Mouse (Mus musculus): Measurements from ENCODE around the gene Dhcr24. TPM values are rescaled to one million over a fixed set of nuclear protein-coding genes. Genes with fewer than 3 reads are reported as not detected.

The Dhcr24 gene
- total RNA-seq, 1 experiment from 2014 or later, result 3.6 TPM

DNA sequence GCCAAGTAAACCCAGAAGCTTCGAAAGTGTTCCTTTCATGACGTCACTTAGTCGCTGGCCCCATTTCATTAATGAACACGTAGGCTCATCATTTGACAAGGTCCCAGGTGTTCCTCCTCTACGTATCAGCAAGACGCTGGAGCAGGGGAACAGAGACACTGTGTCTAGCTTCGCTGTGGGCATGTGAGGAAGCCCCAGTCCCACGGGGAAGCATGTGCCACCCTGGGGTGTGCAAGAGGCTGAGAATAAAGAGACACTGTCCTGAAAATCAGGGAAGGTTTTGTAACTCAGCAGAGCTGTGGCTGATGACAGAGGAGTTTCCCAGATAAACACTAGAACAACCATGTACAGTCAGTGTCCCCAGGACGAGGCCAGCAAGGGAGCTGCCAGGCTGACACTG, 36.2 kb downstream of the Dhcr24 start:
- ATAC-seq (ENCODE audit: extremely low read depth, insufficient number of reproducible peaks, low FRiP score, poor library complexity, severe bottlenecking), result no peak

DNA sequence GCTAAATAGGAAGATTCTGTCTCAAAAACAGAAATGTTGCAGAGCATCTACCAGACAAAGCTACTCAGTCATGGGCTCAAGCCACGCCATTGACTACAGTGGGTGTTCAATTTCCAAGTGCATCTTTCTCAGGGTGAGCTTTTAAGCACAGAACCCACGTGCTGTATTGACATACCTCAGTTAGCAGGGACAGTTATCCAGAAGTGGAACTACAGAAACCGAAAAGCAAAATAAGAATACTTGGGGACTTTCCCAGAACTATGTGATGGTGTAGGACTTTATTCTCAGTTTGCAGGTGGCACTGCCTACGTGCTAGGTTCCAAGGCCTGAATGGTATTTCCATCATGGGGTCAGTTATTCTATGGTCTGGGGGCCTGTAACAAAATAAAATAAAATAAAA, 36.9 kb downstream of the Dhcr24 start:
- ATAC-seq (ENCODE audit: extremely low read depth, insufficient number of reproducible peaks, low FRiP score, poor library complexity, severe bottlenecking), result no peak

DNA sequence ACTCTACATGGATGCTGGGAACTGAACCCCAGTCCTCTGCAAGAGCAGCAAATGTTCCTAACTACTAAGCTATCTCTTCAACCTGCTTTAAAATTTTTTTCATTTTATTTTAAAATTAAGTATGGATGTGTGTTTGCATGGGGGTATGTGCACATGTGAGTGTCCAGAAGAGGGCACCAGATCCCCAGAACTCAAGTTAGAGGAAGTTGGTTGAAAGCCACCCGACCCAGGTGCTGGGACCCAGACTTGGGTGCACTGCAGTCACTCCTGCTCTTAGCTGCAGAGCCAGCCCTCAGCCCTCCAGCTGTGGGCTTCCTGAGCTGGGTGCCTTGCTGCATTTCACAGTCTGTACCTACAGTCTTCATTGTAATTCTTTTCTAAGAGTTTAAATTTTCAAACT, 38.6 kb downstream of the Dhcr24 start:
- no peak for ATAC-seq (ENCODE audit: extremely low read depth, insufficient number of reproducible peaks, low FRiP score, poor library complexity, severe bottlenecking)

DNA sequence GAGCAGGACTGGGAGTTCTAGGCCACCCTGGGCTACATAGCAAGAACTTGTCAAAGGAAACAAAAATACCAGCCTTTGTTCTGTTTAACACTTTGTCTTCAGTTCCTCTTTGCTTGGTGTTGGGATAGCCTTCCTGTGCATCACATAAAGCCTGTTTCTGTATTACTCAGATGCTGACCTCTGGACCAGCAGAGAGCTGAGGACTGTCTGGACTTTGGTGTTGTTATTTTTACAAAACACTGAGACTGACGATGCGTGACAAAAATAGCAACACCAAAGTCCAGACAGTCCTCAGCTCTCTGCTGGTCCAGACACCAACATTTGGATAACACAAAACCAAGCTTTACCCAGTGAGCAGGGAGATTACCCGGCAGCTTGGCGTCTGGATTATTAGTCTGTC, 39.9 kb downstream of the Dhcr24 start:
- no peak for ATAC-seq (ENCODE audit: extremely low read depth, insufficient number of reproducible peaks, low FRiP score, poor library complexity, severe bottlenecking)

DNA sequence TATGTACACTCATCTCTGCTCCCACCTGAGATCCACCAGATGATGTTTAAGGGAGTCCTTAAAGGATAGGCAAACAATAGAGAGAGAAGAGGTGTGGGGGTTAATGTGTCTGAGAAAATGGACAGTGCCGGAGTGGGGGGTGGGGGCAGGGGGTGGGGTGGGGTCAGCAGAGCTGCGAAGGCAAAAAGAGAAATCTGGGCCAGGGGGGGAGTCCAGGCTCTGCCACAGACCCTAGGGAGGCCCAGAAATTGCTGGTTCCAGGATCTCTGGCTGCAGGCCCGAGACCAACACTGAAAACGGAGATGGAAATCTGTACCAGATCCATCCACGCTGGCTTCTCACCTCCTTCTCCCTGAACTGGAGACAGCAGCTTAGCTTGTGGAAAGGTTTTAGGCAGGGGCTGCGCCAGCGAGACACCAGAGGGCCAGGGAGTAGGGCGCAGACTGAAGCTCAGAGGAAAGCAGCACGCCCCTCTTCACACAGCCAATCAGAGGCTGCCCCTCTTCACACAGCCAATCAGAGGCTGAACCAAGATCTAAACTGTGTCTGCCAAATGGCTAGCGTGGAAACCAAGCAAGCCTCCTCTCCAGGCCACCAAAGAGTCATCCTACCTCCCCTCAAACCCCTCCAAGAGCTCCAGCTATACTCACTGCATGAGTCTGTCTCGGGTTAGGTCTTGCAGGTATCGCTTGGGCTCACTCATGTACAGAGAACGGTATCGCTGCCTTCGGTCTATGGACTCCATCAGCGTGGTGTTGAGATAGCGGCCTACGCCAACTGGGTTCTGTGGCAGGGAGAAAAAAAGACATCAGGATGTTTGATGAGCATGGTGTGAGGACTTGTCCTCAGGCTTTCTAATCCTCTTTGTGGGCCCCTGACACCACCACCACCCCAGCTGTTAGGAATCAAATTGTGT, 46.1 kb downstream of the Dhcr24 start:
- ATAC-seq (ENCODE audit: extremely low read depth, insufficient number of reproducible peaks, low FRiP score, poor library complexity, severe bottlenecking), result no peak

DNA sequence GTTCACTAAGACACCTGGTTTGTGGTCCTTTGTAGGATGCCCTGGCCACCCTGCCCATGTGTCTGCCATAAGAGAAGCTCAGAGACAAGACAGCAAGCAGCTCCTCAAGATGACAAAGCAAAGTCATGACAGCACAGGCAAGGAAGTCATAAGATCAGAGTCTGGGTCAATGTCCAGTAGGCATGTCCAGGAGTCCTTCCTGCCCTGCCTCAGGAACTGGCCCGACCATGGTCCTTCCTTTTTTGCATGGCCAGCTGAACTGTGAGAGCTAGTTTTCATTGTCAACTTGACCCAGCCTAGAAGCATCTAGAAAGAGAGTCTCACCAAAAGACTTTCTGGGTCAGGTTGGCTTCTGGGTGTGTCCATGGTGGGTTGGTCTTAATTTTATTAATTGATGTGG, 47.1 kb downstream of the Dhcr24 start:
- ATAC-seq (ENCODE audit: extremely low read depth, insufficient number of reproducible peaks, low FRiP score, poor library complexity, severe bottlenecking), result no peak

DNA sequence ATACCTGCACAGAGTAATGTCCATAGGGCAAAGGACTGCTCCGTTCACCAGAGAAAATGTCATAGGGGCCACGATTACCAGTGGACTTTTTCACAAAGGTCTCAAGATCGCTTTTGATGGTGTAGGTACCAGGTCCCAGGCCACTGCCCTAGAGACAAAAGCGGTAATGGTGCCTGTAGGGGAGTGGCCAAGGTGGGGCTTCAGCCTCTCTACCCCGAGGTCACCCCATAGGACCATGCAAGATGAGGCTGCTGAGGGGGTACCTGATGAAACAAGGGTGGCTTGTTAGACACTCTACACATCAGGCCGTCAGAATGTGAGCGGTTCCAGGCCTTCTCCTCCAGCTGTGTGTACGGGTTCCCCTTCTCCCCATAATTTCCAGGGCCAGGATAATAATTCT, 52.3 kb downstream of the Dhcr24 start:
- ATAC-seq (ENCODE audit: extremely low read depth, insufficient number of reproducible peaks, low FRiP score, poor library complexity, severe bottlenecking), result no peak

DNA sequence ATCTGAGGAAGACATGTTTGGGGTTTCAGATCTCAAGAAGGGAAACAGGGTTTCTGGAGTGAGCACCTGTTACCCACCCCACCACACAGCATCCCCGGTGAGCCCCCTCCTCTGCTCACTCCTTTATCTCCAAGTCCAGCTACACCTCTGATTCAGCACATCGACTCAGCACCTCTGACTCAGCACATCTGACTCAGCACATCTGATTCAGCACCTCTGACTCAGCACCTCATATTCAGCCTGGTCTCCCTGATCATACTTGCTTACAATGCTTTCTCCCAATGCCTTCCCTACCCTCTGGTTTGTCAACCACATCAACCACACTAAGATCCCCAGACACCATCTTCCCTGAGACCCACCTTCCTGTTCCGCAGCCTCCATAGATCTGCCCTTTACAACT, 52.7 kb downstream of the Dhcr24 start:
- no peak for ATAC-seq (ENCODE audit: extremely low read depth, insufficient number of reproducible peaks, low FRiP score, poor library complexity, severe bottlenecking)

DNA sequence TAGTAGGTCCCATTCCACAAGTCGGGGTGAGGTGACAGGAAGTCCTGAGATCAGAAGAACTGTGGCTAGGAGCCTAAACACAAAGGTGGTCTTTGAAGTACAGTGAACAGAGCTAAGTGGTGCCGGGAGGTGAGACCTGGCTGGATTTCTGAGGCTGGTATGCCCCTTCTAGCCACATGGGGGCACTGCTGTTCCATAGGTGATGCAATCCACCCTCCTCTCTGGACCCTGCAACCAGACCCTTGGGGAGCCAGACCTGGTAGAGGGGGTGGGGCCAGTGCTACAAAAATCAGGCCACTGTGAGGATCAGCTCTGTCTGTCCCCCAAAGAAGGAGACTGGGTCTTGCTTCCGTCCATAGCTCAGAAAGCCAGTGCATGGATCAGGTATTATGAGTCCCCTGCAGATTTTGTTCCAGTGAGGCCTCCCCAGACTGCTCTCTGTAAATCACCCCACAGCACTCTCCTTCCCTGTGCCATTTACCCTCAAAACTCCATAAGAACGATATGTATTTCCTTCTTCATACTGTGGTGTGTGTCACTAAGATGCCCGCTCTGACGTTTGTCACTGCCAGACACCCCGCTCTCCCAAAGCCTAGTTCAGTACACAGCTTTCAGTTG, 53.5 kb downstream of the Dhcr24 start:
- ATAC-seq (ENCODE audit: extremely low read depth, insufficient number of reproducible peaks, low FRiP score, poor library complexity, severe bottlenecking), result peak; percentile 45; the same call in 1 of the 2 replicates

DNA sequence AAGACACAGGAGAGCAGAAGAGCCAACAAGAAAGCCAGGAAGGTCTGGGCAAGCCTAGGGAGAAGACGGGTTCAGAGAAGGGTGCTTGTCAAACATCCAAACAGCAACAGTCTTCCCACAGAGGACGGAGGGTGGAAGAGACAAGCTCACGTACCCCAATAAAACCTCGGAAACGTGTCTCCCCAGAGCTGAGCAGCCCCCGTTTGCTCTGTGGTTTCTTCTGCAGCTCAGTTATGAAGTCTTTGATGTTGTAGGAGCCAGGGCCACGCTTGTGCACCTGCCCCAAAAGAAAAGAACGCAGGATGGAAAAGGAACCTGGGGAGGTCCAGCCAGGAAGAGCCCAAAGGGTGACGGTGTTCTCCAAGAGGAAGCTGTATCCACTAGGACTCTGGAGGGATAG, 54.0 kb downstream of the Dhcr24 start:
- ATAC-seq (ENCODE audit: extremely low read depth, insufficient number of reproducible peaks, low FRiP score, poor library complexity, severe bottlenecking), result no peak

DNA sequence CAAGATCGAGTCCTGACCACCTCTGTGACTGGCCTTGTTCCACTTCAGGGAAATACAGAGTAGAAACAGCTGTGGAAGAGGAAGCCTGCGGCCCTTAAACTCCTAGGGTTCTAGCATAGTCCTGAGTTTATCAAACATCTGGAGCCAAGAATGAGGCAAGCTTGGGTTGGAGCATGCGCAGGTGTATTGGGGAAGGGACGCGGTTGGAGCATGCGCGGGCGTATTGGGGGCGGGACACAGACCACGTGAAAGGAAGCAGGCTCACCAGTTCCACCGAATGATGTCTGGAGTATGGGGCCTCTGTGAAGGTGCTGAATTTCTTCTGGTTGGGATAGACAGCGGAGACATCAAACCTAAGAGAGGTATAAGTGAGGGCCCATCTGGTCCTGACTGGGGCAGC, 54.8 kb downstream of the Dhcr24 start:
- no peak for ATAC-seq (ENCODE audit: extremely low read depth, insufficient number of reproducible peaks, low FRiP score, poor library complexity, severe bottlenecking)

DNA sequence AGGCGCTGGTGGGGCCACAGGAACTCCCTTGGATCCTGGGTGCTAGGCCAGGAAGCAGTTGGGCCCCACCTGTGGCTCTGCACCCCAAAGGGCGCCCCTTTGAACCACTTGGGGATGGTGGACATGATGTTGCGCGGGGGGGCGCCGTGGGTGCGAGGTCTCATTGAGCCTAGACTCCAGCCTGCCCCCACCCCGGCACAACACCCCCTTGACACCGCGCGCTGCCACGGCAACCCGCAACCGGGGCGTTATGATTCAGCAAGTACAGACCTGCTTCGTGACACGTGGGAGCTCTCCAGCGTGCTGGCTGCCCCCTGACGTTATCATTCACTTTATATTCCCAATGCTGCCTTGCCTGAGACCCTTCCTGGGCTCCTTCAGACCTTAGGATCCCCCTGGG, 56.2 kb downstream of the Dhcr24 start, which contains the start of gene Lexm:
TSS of gene Lexm (minus strand) at position 186 of the 400 bp plus-strand sequence.
- ATAC-seq (ENCODE audit: extremely low read depth, insufficient number of reproducible peaks, low FRiP score, poor library complexity, severe bottlenecking), result no peak

DNA sequence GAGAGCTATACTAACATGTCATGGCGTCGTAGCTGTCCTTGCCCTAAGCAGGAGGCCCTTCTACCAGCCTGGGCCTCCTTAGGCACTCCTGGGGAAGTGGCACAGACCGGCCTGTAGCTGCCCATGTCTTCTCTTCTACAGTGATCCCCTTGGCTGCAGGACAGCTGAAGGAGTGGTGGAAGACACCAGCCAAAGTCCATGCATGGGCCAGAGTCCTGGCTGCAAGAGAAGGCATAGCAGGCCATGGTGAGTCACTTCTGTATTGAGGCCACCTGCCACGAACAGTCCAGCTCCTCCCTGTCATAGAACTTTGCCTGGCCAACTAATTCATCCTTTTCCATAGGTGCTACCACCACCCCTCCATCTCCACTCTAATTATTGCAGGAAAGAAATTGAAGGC, 58.1 kb downstream of the Dhcr24 start:
- ATAC-seq (ENCODE audit: extremely low read depth, insufficient number of reproducible peaks, low FRiP score, poor library complexity, severe bottlenecking), result no peak

DNA sequence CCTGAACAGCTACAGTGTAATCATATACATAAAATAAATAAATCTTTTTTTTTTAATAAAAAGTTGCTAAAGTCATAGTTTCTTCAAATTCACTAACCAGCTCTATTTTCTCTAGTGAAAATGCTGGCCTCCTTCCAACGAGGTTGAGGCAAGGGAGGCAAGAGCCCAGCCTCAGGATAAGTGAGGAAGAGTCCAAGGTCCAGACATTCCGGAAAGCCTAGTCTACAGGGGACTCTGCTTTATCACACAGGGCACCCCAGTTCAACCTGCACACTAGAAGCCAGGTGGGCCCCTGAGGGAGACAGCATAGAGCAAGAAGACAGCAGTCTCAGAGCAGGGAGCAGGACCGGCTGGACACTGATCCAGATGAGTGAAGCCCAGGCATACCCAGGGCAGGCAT, 60.6 kb downstream of the Dhcr24 start:
- no peak for ATAC-seq (ENCODE audit: extremely low read depth, insufficient number of reproducible peaks, low FRiP score, poor library complexity, severe bottlenecking)

DNA sequence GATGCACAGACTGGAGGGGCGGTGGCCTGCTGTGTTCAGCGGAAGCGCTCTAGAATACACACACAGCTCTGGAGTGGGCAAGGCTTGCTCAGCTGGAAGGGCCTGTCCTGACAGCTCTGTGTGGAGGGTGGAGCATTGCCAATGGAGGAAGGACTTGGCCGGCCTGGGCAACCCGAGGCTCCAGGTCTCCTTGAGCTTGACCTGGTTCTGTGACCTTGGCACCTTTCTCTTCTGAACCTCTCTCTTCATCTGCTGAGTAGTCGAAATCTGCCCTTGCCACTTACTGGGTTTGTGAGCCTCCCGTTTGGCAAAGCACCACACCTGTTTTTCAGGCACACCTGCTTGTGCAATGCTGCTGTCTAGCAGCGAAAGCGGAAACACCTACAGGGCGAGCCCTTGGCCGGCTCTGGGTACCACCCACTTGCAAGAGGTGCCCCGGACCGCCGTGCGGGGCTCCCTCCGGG, 61.2 kb downstream of the Dhcr24 start, which contains the start of gene Ttc22:
TSS of gene Ttc22 (plus strand) at position 403 of the 464 bp plus-strand sequence.
- no peak for ATAC-seq (ENCODE audit: extremely low read depth, insufficient number of reproducible peaks, low FRiP score, poor library complexity, severe bottlenecking)

DNA sequence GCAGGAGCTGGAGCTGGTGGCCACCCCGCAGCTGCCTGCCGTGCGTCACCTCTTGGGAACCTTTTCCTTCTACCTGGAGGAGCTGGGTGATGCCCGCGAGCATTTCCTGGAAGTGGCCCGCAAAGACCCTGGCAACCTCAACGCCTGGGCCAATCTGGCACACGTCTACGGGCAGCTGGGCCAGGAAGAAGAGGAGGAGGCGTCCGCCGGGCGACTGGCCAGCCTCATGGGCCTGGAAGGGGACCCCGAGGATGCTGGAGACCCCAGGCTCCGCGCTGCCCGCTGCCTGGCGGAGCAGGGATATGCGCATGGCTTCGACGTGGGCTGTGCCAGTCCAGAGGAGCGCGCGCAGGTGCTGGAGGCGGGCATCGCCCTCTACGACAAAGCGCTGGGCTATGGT, 61.9 kb downstream of the Dhcr24 start:
- no peak for ATAC-seq (ENCODE audit: extremely low read depth, insufficient number of reproducible peaks, low FRiP score, poor library complexity, severe bottlenecking)

DNA sequence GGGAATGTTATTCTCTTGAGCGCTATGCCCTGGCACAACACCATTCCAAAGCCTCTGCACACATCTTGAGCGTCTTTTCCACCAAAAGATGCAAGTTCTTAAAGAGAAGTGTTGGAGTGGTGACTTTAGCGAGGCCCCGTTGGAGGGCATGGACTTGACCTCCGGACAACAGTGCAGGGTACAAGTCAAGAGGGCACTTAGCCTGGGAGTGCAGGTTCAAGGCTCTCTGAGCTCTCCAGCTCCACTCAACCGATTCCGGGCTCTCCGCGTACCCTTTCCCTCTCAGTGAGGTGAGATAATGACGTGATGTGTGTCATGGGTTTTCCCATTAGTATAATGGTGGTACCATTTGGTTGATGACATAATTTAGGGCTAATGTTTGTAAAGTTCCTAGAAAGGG, 63.4 kb downstream of the Dhcr24 start:
- ATAC-seq (ENCODE audit: extremely low read depth, insufficient number of reproducible peaks, low FRiP score, poor library complexity, severe bottlenecking), result no peak

DNA sequence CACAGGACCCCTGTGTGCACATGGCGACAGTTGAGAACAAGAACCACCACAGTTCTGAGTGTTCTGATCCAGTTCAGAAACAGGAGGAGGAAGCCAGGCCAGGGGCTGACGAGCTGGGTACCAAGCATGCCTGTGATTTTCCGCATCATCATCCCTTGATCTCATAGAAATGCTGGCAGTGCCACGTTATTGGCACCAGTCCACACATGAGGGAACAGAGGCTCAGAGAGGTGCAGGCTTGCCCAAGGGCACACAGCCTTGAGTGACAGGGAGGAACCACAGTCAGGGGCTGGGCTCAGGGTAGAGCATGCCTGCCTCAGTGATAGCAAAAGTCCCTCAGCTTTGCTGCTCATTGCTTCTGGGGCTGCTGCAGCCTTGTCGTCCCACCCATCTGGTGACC, 67.0 kb downstream of the Dhcr24 start:
- no peak for ATAC-seq (ENCODE audit: extremely low read depth, insufficient number of reproducible peaks, low FRiP score, poor library complexity, severe bottlenecking)

DNA sequence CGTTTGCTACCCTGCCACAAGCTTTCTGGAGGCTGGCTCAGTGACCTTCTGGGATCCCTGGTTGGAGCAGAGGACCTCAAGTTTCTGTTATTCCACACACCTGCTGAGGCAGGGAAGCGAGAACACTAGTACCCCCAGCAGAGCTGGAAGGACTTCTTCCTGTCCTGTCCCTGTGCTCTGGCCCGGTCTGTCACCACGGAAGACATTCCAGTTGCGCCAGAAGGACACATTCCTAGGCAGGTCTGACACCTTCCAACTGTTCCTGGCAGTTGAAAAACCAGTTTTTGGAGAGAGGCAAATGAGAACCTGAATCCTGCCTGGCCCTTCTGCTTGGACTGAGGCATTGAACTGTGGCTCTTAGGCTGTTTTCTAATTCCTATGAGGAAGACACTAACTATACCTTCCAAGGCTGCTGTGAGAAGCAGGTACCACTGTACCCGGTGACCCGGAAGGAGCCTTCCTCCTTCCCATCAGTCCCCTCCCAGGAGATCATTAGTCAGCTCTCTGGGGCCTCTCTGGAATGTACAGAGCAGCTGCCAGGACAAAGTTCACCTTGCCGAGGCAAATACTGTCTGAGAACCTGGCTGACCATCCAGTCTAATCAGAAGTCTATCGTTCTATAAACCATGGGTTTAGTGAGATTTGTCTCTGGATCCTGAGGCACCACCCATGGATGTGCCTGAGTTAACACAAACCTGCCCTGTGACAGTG, 68.0 kb downstream of the Dhcr24 start:
- ATAC-seq (ENCODE audit: extremely low read depth, insufficient number of reproducible peaks, low FRiP score, poor library complexity, severe bottlenecking), result no peak

DNA sequence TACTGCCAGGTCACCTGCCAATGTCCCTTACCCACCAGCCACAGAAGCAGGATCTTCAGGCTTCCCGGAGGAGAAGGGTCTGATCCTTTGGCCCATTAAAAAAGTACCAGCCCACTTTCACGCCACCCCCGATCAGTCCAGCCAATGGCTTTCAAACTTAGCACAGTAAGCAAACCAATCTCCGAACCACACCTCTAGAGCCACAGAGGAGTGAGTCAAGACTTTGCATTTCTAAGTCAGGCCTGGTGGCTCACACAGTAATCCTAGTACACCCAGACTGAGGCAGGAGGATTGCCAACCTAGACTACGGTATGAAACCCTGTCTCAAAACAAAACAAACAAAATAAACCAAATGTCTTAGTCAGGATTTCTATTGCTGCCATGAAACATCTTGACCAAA, 68.5 kb downstream of the Dhcr24 start:
- no peak for ATAC-seq (ENCODE audit: extremely low read depth, insufficient number of reproducible peaks, low FRiP score, poor library complexity, severe bottlenecking)
